Comparison of ENCODE assay signal across 11 mouse cellular contexts in the genomic region with DNA sequence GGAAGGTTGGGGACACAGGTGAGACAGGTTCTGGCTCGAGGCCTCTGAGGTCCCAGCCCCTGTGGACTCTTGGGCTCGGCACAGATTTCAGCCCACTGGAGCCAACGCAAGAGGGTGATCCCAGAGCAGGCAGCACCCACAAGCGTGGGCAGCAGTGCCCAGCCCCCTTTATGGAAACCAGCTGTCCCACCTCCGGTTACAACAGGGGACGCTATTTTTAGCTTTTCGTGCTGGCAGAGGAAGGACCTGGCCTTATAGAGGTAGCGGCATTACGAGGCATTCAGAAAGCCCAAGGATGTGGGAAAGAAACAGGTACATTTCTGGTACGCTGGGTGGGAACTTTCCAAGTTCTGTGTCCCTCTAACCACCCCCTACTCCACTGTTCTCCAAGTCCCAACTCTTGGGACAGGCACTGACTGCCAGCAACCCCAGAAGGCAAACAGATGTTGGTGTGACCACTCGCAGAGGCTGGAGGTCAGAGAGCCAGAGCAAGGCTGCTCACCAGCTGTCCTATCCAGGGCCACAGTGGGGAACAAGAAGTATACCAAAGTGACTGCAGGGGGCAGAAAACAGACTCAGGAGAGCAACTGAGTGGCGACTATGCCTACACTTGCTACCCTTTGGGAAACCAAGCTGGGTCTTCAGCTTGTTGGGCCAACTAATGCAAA.
DNase-seq lines count a peak whose midpoint lies in the region; ATAC-seq and TF ChIP-seq lines count a peak whose summit lies in the region.
"Had no signal": no experiment of that assay in that cellular context is flagged by ENCODE, and none has a peak within 500 bp of the region (broad histone marks: within the 10 kb centered on the region; RNA-seq: fewer than 3 reads in every experiment).

No protein-coding gene starts in this region.

- ATAC-seq in forebrain, embryonic 14.5 days, result no peak
- ATAC-seq in midbrain, postnatal 0 days (ENCODE audit: low FRiP score), result no peak
- no peak for ATAC-seq in midbrain, embryonic 16.5 days
- ATAC-seq in heart, embryonic 14.5 days (ENCODE audit: insufficient number of reproducible peaks, insufficient read depth, low FRiP score, low read depth), result no peak

- no peak overlapping the region for H3K4me2 ChIP-seq in forebrain, embryonic 14.5 days (ENCODE audit: low read length)
- no peak overlapping the region for H3K4me2 ChIP-seq in midbrain, postnatal 0 days (ENCODE audit: low read depth, low read length, poor library complexity, severe bottlenecking)
- H3K4me2 ChIP-seq in midbrain, embryonic 16.5 days (ENCODE audit: low read length), result no peak overlapping the region
- peak overlapping the region; percentile 52 for H3K4me2 ChIP-seq in heart, embryonic 14.5 days (ENCODE audit: low read length)

- DNase-seq in forebrain, embryonic 10.5 days (ENCODE audit: extremely low spot score, low spot score), result no peak
- no peak for DNase-seq in forebrain, embryonic 14.5 days (ENCODE audit: low spot score)
- no peak for DNase-seq in midbrain, postnatal 0 days (ENCODE audit: low spot score)
- DNase-seq in splenic B cell, adult 2 months (ENCODE audit: low read depth, low spot score), result peak; percentile 43
- DNase-seq in layer of hippocampus, postnatal 25 days (ENCODE audit: extremely low spot score in 1 of 2, low spot score in 1 of 2), result no peak
- DNase-seq in cerebellum, adult 9-10 months, result no peak
- DNase-seq: cerebellum, adult 2 months; kidney, postnatal 14 days had no signal

- H3K27ac ChIP-seq in forebrain, embryonic 10.5 days, result 0 out of 2 replicates have a peak overlapping the region, but pooled peaks have one; percentile 53
- no peak overlapping the region for H3K27ac ChIP-seq in forebrain, embryonic 14.5 days (ENCODE audit: low read depth, low read length)
- no peak overlapping the region for H3K27ac ChIP-seq in midbrain, postnatal 0 days (ENCODE audit: low read depth, low read length)
- H3K27ac ChIP-seq in midbrain, embryonic 16.5 days (ENCODE audit: low read length), result no peak overlapping the region
- H3K27ac ChIP-seq in heart, embryonic 14.5 days (replicated peaks in 1 of 2; ENCODE audit: control insufficient read depth in 1 of 2, insufficient read depth in 1 of 2, low read depth in 2 of 2, low read length in 2 of 2), result peak overlapping the region; percentile 65 to 69
- H3K27ac ChIP-seq: macrophage had no signal

- H3K27me3 ChIP-seq in forebrain, embryonic 10.5 days (ENCODE audit: poor library complexity, severe bottlenecking), result no peaks in the 10 kb centered on the region
- H3K27me3 ChIP-seq in forebrain, embryonic 14.5 days (replicated peaks; ENCODE audit: control insufficient read depth, insufficient read depth, low read length), result no peaks in the 10 kb centered on the region
- H3K27me3 ChIP-seq in midbrain, postnatal 0 days (ENCODE audit: insufficient read depth, low read length), result no peaks in the 10 kb centered on the region
- H3K27me3 ChIP-seq in midbrain, embryonic 16.5 days (ENCODE audit: control insufficient read depth, insufficient read depth, low read depth, low read length), result no peaks in the 10 kb centered on the region
- H3K27me3 ChIP-seq in heart, embryonic 14.5 days (ENCODE audit: control insufficient read depth, insufficient read depth, low read length), result no peaks in the 10 kb centered on the region
- H3K27me3 ChIP-seq in splenic B cell, adult 2 months (ENCODE audit: control insufficient read depth, insufficient read depth, low read length, poor library complexity, severe bottlenecking), result no peaks in the 10 kb centered on the region

- no peaks in the 10 kb centered on the region for H3K9me3 ChIP-seq in forebrain, embryonic 10.5 days
- H3K9me3 ChIP-seq in forebrain, embryonic 14.5 days (replicated peaks; ENCODE audit: control insufficient read depth, low read length), result no peaks in the 10 kb centered on the region
- no peaks in the 10 kb centered on the region for H3K9me3 ChIP-seq in midbrain, postnatal 0 days (ENCODE audit: low read length)
- H3K9me3 ChIP-seq in midbrain, embryonic 16.5 days (replicated peaks; ENCODE audit: control insufficient read depth, low read length, poor library complexity, severe bottlenecking), result no peaks in the 10 kb centered on the region
- no peaks in the 10 kb centered on the region for H3K9me3 ChIP-seq in heart, embryonic 14.5 days (ENCODE audit: control insufficient read depth, low read length)

- H3K4me1 ChIP-seq in forebrain, embryonic 10.5 days, result peaks cover 52% of the 10 kb centered on the region
- no peaks in the 10 kb centered on the region for H3K4me1 ChIP-seq in forebrain, embryonic 14.5 days (ENCODE audit: control insufficient read depth, insufficient read depth, low read length)
- H3K4me1 ChIP-seq in midbrain, postnatal 0 days (ENCODE audit: insufficient read depth, low read length), result no peaks in the 10 kb centered on the region
- peaks cover 2% of the 10 kb centered on the region; the same call in 1 of the 2 replicates for H3K4me1 ChIP-seq in midbrain, embryonic 16.5 days (ENCODE audit: control insufficient read depth, insufficient read depth, low read length)
- H3K4me1 ChIP-seq in heart, embryonic 14.5 days (ENCODE audit: control insufficient read depth in 2 of 2, insufficient read depth in 2 of 2, low read length in 2 of 2), result peaks cover 29 to 31% of the 10 kb centered on the region in 2 experiments

- peak; percentile 2; the same call in 1 of the 2 replicates for TF ChIP-seq CTCF in midbrain, postnatal 0 days (IDR thresholded peaks at IDR 0.05)

- H3K9ac ChIP-seq in forebrain, embryonic 14.5 days (ENCODE audit: low read length), result no peak overlapping the region
- H3K9ac ChIP-seq in midbrain, postnatal 0 days (replicated peaks; ENCODE audit: low read length, poor library complexity, severe bottlenecking), result no peak overlapping the region
- H3K9ac ChIP-seq in midbrain, embryonic 16.5 days (ENCODE audit: low read depth, low read length), result no peak overlapping the region
- 0 out of 2 replicates have a peak overlapping the region, but pooled peaks have one; percentile 36 for H3K9ac ChIP-seq in heart, embryonic 14.5 days (ENCODE audit: low read length)

- H3K4me3 ChIP-seq in forebrain, embryonic 10.5 days, result no peak overlapping the region
- H3K4me3 ChIP-seq in forebrain, embryonic 14.5 days (ENCODE audit: low read depth, low read length), result no peak overlapping the region
- no peak overlapping the region for H3K4me3 ChIP-seq in midbrain, postnatal 0 days (ENCODE audit: low read depth, low read length)
- no peak overlapping the region for H3K4me3 ChIP-seq in midbrain, embryonic 16.5 days (ENCODE audit: low read depth, low read length)
- no peak overlapping the region for H3K4me3 ChIP-seq in heart, embryonic 14.5 days (ENCODE audit: control insufficient read depth in 1 of 2, insufficient read depth in 1 of 2, low read depth in 1 of 2, low read length in 2 of 2)

- 72% methylated on average over 12 of the region's 12 CpGs for WGBS in forebrain, embryonic 10.5 days
- 88% methylated on average over 12 of the region's 12 CpGs for WGBS in forebrain, embryonic 14.5 days
- 86% methylated on average over 12 of the region's 12 CpGs for WGBS in midbrain, postnatal 0 days
- 80% methylated on average over 12 of the region's 12 CpGs for WGBS in midbrain, embryonic 16.5 days
- WGBS in heart, embryonic 14.5 days, result 27% methylated on average over 12 of the region's 12 CpGs

- peaks cover 45% of the 10 kb centered on the region for H3K36me3 ChIP-seq in forebrain, embryonic 10.5 days (replicated peaks)
- H3K36me3 ChIP-seq in forebrain, embryonic 14.5 days (ENCODE audit: control insufficient read depth, insufficient read depth, low read length), result peaks cover 34% of the 10 kb centered on the region; the same call in 1 of the 2 replicates
- no peaks in the 10 kb centered on the region for H3K36me3 ChIP-seq in midbrain, postnatal 0 days (ENCODE audit: insufficient read depth, low read length)
- H3K36me3 ChIP-seq in midbrain, embryonic 16.5 days (ENCODE audit: control insufficient read depth, insufficient read depth, low read length), result peaks cover 5% of the 10 kb centered on the region; the same call in 1 of the 2 replicates
- 0 out of 2 replicates have a peak, but pooled peaks cover 5% of the 10 kb centered on the region for H3K36me3 ChIP-seq in heart, embryonic 14.5 days (ENCODE audit: control insufficient read depth, insufficient read depth, low read length)
- peaks cover 4% of the 10 kb centered on the region for H3K36me3 ChIP-seq in splenic B cell, adult 2 months (ENCODE audit: control insufficient read depth, insufficient read depth, low read length, poor library complexity, severe bottlenecking)

Comparison
In these comparisons a context has a peak if more than half of its experiments do, and no peak if none do; other contexts are left out.
1. H3K27ac ChIP-seq: peak in forebrain, embryonic 10.5 days (single experiment) and heart, embryonic 14.5 days (2 of 2); none in forebrain, embryonic 14.5 days (single experiment), midbrain, postnatal 0 days (single experiment) and midbrain, embryonic 16.5 days (single experiment).